Mouse (Mus musculus): ENCODE measurements at regions not wholly inside any gene's neighbourhood (a gene's known extent, or its start where the extent isn't known, plus 50 kb on each side); places are given as distances from the start of the nearest gene placed in this dataset.

DNA sequence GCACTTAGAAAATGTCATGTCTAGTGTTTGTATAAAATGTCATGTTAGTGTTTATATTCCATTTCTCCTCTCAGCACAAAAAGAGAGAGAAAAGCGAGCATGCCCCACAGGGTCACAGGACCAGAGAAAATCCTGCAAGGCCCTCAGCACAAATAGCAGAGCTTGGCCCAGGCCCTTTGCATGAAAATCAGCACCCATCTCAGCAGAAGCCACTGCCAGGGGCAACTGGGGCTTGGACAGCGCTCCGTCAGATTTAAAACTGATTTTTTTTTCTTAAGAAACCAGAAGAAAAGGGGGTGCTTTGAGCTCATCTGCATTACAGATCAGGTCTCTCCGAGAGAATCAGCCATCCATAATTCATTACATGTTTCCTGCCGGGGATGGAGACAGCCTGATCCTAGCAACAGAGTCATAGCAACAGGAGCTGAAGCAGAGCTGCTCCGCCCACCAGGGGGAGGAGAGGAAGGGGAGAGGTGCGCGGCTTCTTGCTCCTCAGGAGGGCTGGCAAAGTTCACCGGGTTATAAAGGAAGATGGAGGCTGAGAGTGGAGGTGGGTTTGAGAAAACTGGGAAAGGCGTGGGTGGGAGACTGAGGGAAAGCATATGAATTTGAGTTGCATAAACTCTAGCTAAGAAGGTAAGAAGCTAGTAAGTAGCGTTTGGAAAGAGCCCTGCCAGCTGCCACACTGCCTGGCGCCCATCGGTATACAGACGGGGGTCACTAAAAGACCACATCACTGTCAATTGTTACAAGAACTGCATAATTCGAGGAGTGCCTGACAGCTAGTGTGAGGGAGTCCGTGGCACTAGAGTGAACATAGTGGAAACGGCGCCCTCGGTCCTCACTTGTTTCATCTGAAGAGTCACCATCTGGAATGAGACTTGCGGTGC is 170.9 kb upstream of the Rapgef5 start:
- no peak overlapping the region for H3K4me3 ChIP-seq (ENCODE audit: control insufficient read depth in 1 of 2, insufficient read depth in 1 of 2, low read depth in 1 of 2, low read length in 2 of 2)
- H3K9me3 ChIP-seq (ENCODE audit: control insufficient read depth, low read length) = no peaks in the 10 kb centered on the region
- H3K4me2 ChIP-seq (ENCODE audit: low read length) = no peak overlapping the region; the same call in 1 of the 2 replicates
- H3K4me1 ChIP-seq (ENCODE audit: control insufficient read depth in 2 of 2, insufficient read depth in 2 of 2, low read length in 2 of 2) = peaks cover 8 to 16% of the 10 kb centered on the region in 2 experiments
- H3K9ac ChIP-seq (ENCODE audit: low read length) = no peak overlapping the region
- H3K27ac ChIP-seq (replicated peaks in 1 of 2; ENCODE audit: control insufficient read depth in 1 of 2, insufficient read depth in 1 of 2, low read depth in 2 of 2, low read length in 2 of 2) = no peak overlapping the region
- H3K27me3 ChIP-seq (ENCODE audit: control insufficient read depth, insufficient read depth, low read length) = no peaks in the 10 kb centered on the region
- WGBS = 33% methylated on average over 20 of the region's 20 CpGs
- ATAC-seq (ENCODE audit: insufficient number of reproducible peaks, insufficient read depth, low FRiP score, low read depth) = no peak
- H3K36me3 ChIP-seq (ENCODE audit: control insufficient read depth, insufficient read depth, low read length) = no peaks in the 10 kb centered on the region

- no peaks in the 10 kb centered on the region for H3K27me3 ChIP-seq (ENCODE audit: control insufficient read depth, insufficient read depth, low read length)
- no peak overlapping the region for H3K4me2 ChIP-seq (ENCODE audit: low read length)
- H3K9me3 ChIP-seq (ENCODE audit: control insufficient read depth, low read length) = no peaks in the 10 kb centered on the region
- H3K4me3 ChIP-seq (ENCODE audit: control insufficient read depth in 1 of 2, insufficient read depth in 1 of 2, low read depth in 1 of 2, low read length in 2 of 2) = no peak overlapping the region
- WGBS = 73% methylated on average over 2 of the region's 2 CpGs
- H3K27ac ChIP-seq (replicated peaks in 1 of 2; ENCODE audit: control insufficient read depth in 1 of 2, insufficient read depth in 1 of 2, low read depth in 2 of 2, low read length in 2 of 2) = no peak overlapping the region
- H3K9ac ChIP-seq (ENCODE audit: low read length) = no peak overlapping the region
- no peak for ATAC-seq (ENCODE audit: insufficient number of reproducible peaks, insufficient read depth, low FRiP score, low read depth)
- no peaks in the 10 kb centered on the region for H3K36me3 ChIP-seq (ENCODE audit: control insufficient read depth, insufficient read depth, low read length)
- H3K4me1 ChIP-seq (ENCODE audit: control insufficient read depth in 2 of 2, insufficient read depth in 2 of 2, low read length in 2 of 2) = peaks cover 8 to 16% of the 10 kb centered on the region in 2 experiments
Observed at GRCm38 (mm10) chr12:117346091-117346490, 170.2 kb upstream of the Rapgef5 start.

DNA sequence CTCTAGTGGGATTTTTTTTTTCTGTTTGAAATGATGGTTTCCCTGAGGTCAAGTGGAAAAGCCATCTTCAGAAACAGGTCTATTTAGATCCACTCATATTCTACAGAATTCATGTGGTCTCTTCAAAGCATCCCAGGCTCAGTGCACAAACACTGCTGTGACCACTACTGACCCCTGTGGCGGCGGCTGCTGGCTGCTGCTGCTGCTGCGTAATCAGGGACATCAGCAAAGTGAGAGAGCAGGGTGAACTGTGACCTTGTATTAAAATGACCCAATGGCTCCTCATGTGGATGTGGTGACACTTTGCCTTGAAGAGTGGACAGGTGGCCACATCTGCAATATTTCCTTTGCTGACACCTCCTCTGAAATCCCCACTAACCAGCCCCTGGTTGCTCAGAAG is 169.1 kb upstream of the Rapgef5 start:
- no peaks in the 10 kb centered on the region for H3K27me3 ChIP-seq (ENCODE audit: control insufficient read depth, insufficient read depth, low read length)
- peaks cover 8 to 16% of the 10 kb centered on the region in 2 experiments for H3K4me1 ChIP-seq (ENCODE audit: control insufficient read depth in 2 of 2, insufficient read depth in 2 of 2, low read length in 2 of 2)
- H3K9ac ChIP-seq (ENCODE audit: low read length) = no peak overlapping the region
- H3K36me3 ChIP-seq (ENCODE audit: control insufficient read depth, insufficient read depth, low read length) = no peaks in the 10 kb centered on the region
- WGBS = 51% methylated on average over 3 of the region's 3 CpGs
- no peak for ATAC-seq (ENCODE audit: insufficient number of reproducible peaks, insufficient read depth, low FRiP score, low read depth)
- H3K4me3 ChIP-seq (ENCODE audit: control insufficient read depth in 1 of 2, insufficient read depth in 1 of 2, low read depth in 1 of 2, low read length in 2 of 2) = no peak overlapping the region
- H3K4me2 ChIP-seq (ENCODE audit: low read length) = no peak overlapping the region
- H3K9me3 ChIP-seq (ENCODE audit: control insufficient read depth, low read length) = no peaks in the 10 kb centered on the region
- no peak overlapping the region for H3K27ac ChIP-seq (replicated peaks in 1 of 2; ENCODE audit: control insufficient read depth in 1 of 2, insufficient read depth in 1 of 2, low read depth in 2 of 2, low read length in 2 of 2)

DNA sequence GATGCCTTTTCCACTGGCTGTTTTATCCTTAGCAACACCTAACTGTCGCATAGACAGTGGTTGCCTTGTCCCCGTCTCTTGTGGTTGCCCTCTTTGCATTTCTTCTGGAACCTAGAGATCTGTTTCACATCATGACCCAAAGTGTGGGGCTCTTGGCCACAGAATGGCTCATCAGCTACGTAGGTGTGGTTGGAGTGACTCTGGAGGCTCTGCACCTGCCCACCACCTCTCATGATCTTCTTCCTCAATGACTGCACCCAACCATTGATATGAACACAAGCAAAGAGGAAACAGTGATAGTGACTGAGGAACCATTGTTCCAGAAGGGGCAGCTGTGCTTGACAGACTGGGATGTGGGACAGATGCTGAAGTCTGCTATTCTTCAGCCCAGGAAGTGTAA is 167.8 kb upstream of the Rapgef5 start:
- Histone ChIP-seq H3K9ac (ENCODE audit: low read length) (no peak overlapping the region), H3K9me3 (ENCODE audit: control insufficient read depth, low read length) (no peaks in the 10 kb centered on the region), H3K4me3 (ENCODE audit: control insufficient read depth in 1 of 2, insufficient read depth in 1 of 2, low read depth in 1 of 2, low read length in 2 of 2) (no peak overlapping the region), H3K4me2 (ENCODE audit: low read length) (no peak overlapping the region), H3K27me3 (ENCODE audit: control insufficient read depth, insufficient read depth, low read length) (no peaks in the 10 kb centered on the region), H3K27ac (replicated peaks in 1 of 2; ENCODE audit: control insufficient read depth in 1 of 2, insufficient read depth in 1 of 2, low read depth in 2 of 2, low read length in 2 of 2) (no peak overlapping the region), H3K36me3 (ENCODE audit: control insufficient read depth, insufficient read depth, low read length) (no peaks in the 10 kb centered on the region), H3K4me1 (ENCODE audit: control insufficient read depth in 2 of 2, insufficient read depth in 2 of 2, low read length in 2 of 2) (peaks cover 8 to 16% of the 10 kb centered on the region in 2 experiments)
- 83% methylated on average over 3 of the region's 3 CpGs for WGBS
- ATAC-seq (ENCODE audit: insufficient number of reproducible peaks, insufficient read depth, low FRiP score, low read depth) = no peak

DNA sequence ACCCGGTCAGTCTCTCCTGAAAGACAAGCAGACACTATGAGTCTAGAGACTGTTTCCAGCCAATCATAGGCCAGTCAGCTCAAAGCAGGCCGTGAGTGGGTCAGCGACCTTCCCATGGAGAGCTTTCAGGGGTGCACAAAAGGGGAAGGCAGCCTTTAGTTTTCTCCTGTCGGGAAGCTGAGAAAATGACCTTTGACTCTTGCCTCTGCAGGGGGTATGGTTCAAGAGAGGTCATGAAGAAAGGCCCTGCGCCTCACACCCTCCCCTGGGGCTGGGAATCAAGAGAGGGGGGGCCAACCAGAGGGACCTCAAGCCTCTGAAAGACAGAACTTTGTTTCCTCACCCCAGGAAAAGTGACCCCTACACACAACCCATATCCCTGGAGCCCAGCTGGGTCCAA is 164.4 kb upstream of the Rapgef5 start:
- no peak for ATAC-seq (ENCODE audit: insufficient number of reproducible peaks, insufficient read depth, low FRiP score, low read depth)
- WGBS = 28% methylated on average over 5 of the region's 5 CpGs

GRCm38 (mm10) chr12:117352511-117352910 is 163.8 kb upstream of the Rapgef5 start:
- no peak overlapping the region for H3K27ac ChIP-seq (replicated peaks in 1 of 2; ENCODE audit: control insufficient read depth in 1 of 2, insufficient read depth in 1 of 2, low read depth in 2 of 2, low read length in 2 of 2)
- H3K27me3 ChIP-seq (ENCODE audit: control insufficient read depth, insufficient read depth, low read length) = no peaks in the 10 kb centered on the region
- H3K4me3 ChIP-seq (ENCODE audit: control insufficient read depth in 1 of 2, insufficient read depth in 1 of 2, low read depth in 1 of 2, low read length in 2 of 2) = no peak overlapping the region
- H3K9me3 ChIP-seq (ENCODE audit: control insufficient read depth, low read length) = no peaks in the 10 kb centered on the region
- H3K4me2 ChIP-seq (ENCODE audit: low read length) = no peak overlapping the region
- 0 out of 4 replicates have a peak, but pooled peaks cover 0 to 2% of the 10 kb centered on the region in 2 experiments for H3K4me1 ChIP-seq (ENCODE audit: control insufficient read depth in 2 of 2, insufficient read depth in 2 of 2, low read length in 2 of 2)
- H3K36me3 ChIP-seq (ENCODE audit: control insufficient read depth, insufficient read depth, low read length) = no peaks in the 10 kb centered on the region
- H3K9ac ChIP-seq (ENCODE audit: low read length) = no peak overlapping the region
- no peak for ATAC-seq (ENCODE audit: insufficient number of reproducible peaks, insufficient read depth, low FRiP score, low read depth)
- 57% methylated on average over 3 of the region's 3 CpGs for WGBS

More for the DNA sequence above, 164.4 kb upstream of the Rapgef5 start:
- Histone ChIP-seq H3K4me2 (ENCODE audit: low read length) (no peak overlapping the region), H3K9me3 (ENCODE audit: control insufficient read depth, low read length) (no peaks in the 10 kb centered on the region), H3K9ac (ENCODE audit: low read length) (no peak overlapping the region), H3K4me1 (ENCODE audit: control insufficient read depth in 2 of 2, insufficient read depth in 2 of 2, low read length in 2 of 2) (peaks cover 0 to 6% of the 10 kb centered on the region in 2 experiments; a peak in 3 of 4 replicates), H3K4me3 (ENCODE audit: control insufficient read depth in 1 of 2, insufficient read depth in 1 of 2, low read depth in 1 of 2, low read length in 2 of 2) (no peak overlapping the region), H3K36me3 (ENCODE audit: control insufficient read depth, insufficient read depth, low read length) (no peaks in the 10 kb centered on the region), H3K27me3 (ENCODE audit: control insufficient read depth, insufficient read depth, low read length) (no peaks in the 10 kb centered on the region), H3K27ac (replicated peaks in 1 of 2; ENCODE audit: control insufficient read depth in 1 of 2, insufficient read depth in 1 of 2, low read depth in 2 of 2, low read length in 2 of 2) (no peak overlapping the region)

DNA sequence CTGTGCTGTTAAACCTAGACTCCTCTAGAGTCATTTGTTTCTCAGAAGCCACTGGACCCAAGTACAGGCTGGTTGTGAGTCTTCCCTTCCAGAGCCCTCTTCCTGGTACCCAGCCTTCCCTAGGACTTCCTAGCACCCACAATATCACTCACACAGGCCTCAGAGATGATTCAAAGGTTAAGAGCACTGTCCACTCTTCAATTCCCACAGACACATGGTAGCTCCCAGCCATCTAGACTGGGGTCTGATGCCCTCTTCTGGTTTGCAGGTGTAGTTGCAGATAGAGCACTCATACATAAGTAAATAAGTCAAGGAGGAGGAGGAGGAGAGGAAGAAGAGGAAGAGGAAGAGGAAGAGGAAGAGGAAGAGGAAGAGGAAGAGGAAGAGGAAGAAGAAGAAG is 163.3 kb upstream of the Rapgef5 start:
- no peaks in the 10 kb centered on the region for H3K9me3 ChIP-seq (ENCODE audit: control insufficient read depth, low read length)
- H3K4me3 ChIP-seq (ENCODE audit: control insufficient read depth in 1 of 2, insufficient read depth in 1 of 2, low read depth in 1 of 2, low read length in 2 of 2) = no peak overlapping the region
- no peak for ATAC-seq (ENCODE audit: insufficient number of reproducible peaks, insufficient read depth, low FRiP score, low read depth)
- no peaks in the 10 kb centered on the region for H3K4me1 ChIP-seq (ENCODE audit: control insufficient read depth in 2 of 2, insufficient read depth in 2 of 2, low read length in 2 of 2)
- no peaks in the 10 kb centered on the region for H3K27me3 ChIP-seq (ENCODE audit: control insufficient read depth, insufficient read depth, low read length)
- H3K27ac ChIP-seq (replicated peaks in 1 of 2; ENCODE audit: control insufficient read depth in 1 of 2, insufficient read depth in 1 of 2, low read depth in 2 of 2, low read length in 2 of 2) = no peak overlapping the region
- no peak overlapping the region for H3K4me2 ChIP-seq (ENCODE audit: low read length)
- H3K36me3 ChIP-seq (ENCODE audit: control insufficient read depth, insufficient read depth, low read length) = no peaks in the 10 kb centered on the region
- H3K9ac ChIP-seq (ENCODE audit: low read length) = no peak overlapping the region

GRCm38 (mm10) chr12:117357811-117358210 is 158.5 kb upstream of the Rapgef5 start:
- WGBS = 89% methylated on average over 2 of the region's 2 CpGs
- Histone ChIP-seq H3K4me1 (ENCODE audit: control insufficient read depth in 2 of 2, insufficient read depth in 2 of 2, low read length in 2 of 2) (no peaks in the 10 kb centered on the region), H3K27ac (replicated peaks in 1 of 2; ENCODE audit: control insufficient read depth in 1 of 2, insufficient read depth in 1 of 2, low read depth in 2 of 2, low read length in 2 of 2) (no peak overlapping the region), H3K9me3 (ENCODE audit: control insufficient read depth, low read length) (no peaks in the 10 kb centered on the region), H3K27me3 (ENCODE audit: control insufficient read depth, insufficient read depth, low read length) (no peaks in the 10 kb centered on the region), H3K4me2 (ENCODE audit: low read length) (no peak overlapping the region), H3K36me3 (ENCODE audit: control insufficient read depth, insufficient read depth, low read length) (no peaks in the 10 kb centered on the region), H3K9ac (ENCODE audit: low read length) (no peak overlapping the region), H3K4me3 (ENCODE audit: control insufficient read depth in 1 of 2, insufficient read depth in 1 of 2, low read depth in 1 of 2, low read length in 2 of 2) (no peak overlapping the region)
- ATAC-seq (ENCODE audit: insufficient number of reproducible peaks, insufficient read depth, low FRiP score, low read depth) = no peak

Data from heart, embryonic 14.5 days (tissue).